Mouse (Mus musculus): Measurements from ENCODE around the gene Cdh23. TPM values are rescaled to one million over a fixed set of nuclear protein-coding genes. Genes with fewer than 3 reads are reported as not detected.

Gene Cdh23
- polyA plus RNA-seq, 1 experiment from 2014 or later: 10.0 TPM

GRCm38 (mm10) chr10:60284248-60284647, 412.0 kb downstream of the Cdh23 start:
- ATAC-seq (ENCODE audit: low FRiP score): no peak

GRCm38 (mm10) chr10:60282116-60283014, 413.9 kb downstream of the Cdh23 start:
- peaks cover 91% of the 10 kb centered on the region for H3K4me1 ChIP-seq
- H3K27ac ChIP-seq (replicated peaks): peak overlapping the region; percentile 29; the same call in 1 of the 2 replicates
- 77% methylated on average over 10 of the region's 10 CpGs for WGBS
- H3K4me2 ChIP-seq: peak overlapping the region; percentile 7
- H3K4me3 ChIP-seq (replicated peaks): no peak overlapping the region
- H3K27me3 ChIP-seq (replicated peaks): no peaks in the 10 kb centered on the region
- H3K36me3 ChIP-seq: no peaks in the 10 kb centered on the region
- no peak for ATAC-seq (ENCODE audit: low FRiP score)
- no peak overlapping the region for H3K9ac ChIP-seq (replicated peaks)
- no peaks in the 10 kb centered on the region for H3K9me3 ChIP-seq (replicated peaks)

More at GRCm38 (mm10) chr10:60284248-60284647, 412.0 kb downstream of the Cdh23 start:
- Histone ChIP-seq H3K4me1 (peaks cover 89% of the 10 kb centered on the region), H3K4me3 (replicated peaks) (no peak overlapping the region), H3K27me3 (replicated peaks) (no peaks in the 10 kb centered on the region), H3K9me3 (replicated peaks) (no peaks in the 10 kb centered on the region), H3K36me3 (no peaks in the 10 kb centered on the region), H3K27ac (replicated peaks) (peak overlapping the region; percentile 87), H3K9ac (replicated peaks) (no peak overlapping the region), H3K4me2 (peak overlapping the region; percentile 57)
- WGBS: 49% methylated on average over 6 of the region's 6 CpGs

- 82% methylated on average over 9 of the region's 9 CpGs for WGBS
- peaks cover 89% of the 10 kb centered on the region for H3K4me1 ChIP-seq
- H3K27ac ChIP-seq (replicated peaks): peak overlapping the region; percentile 29; the same call in 1 of the 2 replicates
- H3K27me3 ChIP-seq (replicated peaks): no peaks in the 10 kb centered on the region
- no peaks in the 10 kb centered on the region for H3K36me3 ChIP-seq
- peak overlapping the region; percentile 7; the same call in 1 of the 2 replicates for H3K4me2 ChIP-seq
- H3K9me3 ChIP-seq (replicated peaks): no peaks in the 10 kb centered on the region
- H3K4me3 ChIP-seq (replicated peaks): no peak overlapping the region
- no peak for ATAC-seq (ENCODE audit: low FRiP score)
- H3K9ac ChIP-seq (replicated peaks): no peak overlapping the region
Measured at GRCm38 (mm10) chr10:60281571-60282050, 414.7 kb downstream of the Cdh23 start.

GRCm38 (mm10) chr10:60280353-60280752, 415.9 kb downstream of the Cdh23 start:
- Histone ChIP-seq H3K4me2 (peak overlapping the region; percentile 84), H3K27me3 (replicated peaks) (no peaks in the 10 kb centered on the region), H3K4me3 (replicated peaks) (no peak overlapping the region), H3K27ac (replicated peaks) (0 out of 2 replicates have a peak overlapping the region, but pooled peaks have one; percentile 0), H3K9ac (replicated peaks) (no peak overlapping the region), H3K9me3 (replicated peaks) (no peaks in the 10 kb centered on the region), H3K4me1 (peaks cover 76% of the 10 kb centered on the region), H3K36me3 (no peaks in the 10 kb centered on the region)
- 85% methylated on average over 6 of the region's 6 CpGs for WGBS
- ATAC-seq (ENCODE audit: low FRiP score): no peak

GRCm38 (mm10) chr10:60279941-60280301, 416.4 kb downstream of the Cdh23 start:
- WGBS: 75% methylated on average over 9 of the region's 9 CpGs
- Histone ChIP-seq H3K27me3 (replicated peaks) (no peaks in the 10 kb centered on the region), H3K9me3 (replicated peaks) (no peaks in the 10 kb centered on the region), H3K27ac (replicated peaks) (no peak overlapping the region), H3K4me1 (peaks cover 72% of the 10 kb centered on the region), H3K36me3 (no peaks in the 10 kb centered on the region), H3K4me2 (peak overlapping the region; percentile 84), H3K9ac (replicated peaks) (no peak overlapping the region), H3K4me3 (replicated peaks) (peak overlapping the region; percentile 72)
- no peak for ATAC-seq (ENCODE audit: low FRiP score)

GRCm38 (mm10) chr10:60279290-60279940, 416.9 kb downstream of the Cdh23 start:
- no peaks in the 10 kb centered on the region for H3K36me3 ChIP-seq
- peak overlapping the region; percentile 18; the same call in 1 of the 2 replicates for H3K27ac ChIP-seq (replicated peaks)
- WGBS: 48% methylated on average over 8 of the region's 8 CpGs
- H3K4me1 ChIP-seq: peaks cover 67% of the 10 kb centered on the region
- H3K4me2 ChIP-seq: peak overlapping the region; percentile 84
- 0 out of 2 replicates have a peak overlapping the region, but pooled peaks have one; percentile 18 for H3K9ac ChIP-seq (replicated peaks)
- no peaks in the 10 kb centered on the region for H3K27me3 ChIP-seq (replicated peaks)
- no peaks in the 10 kb centered on the region for H3K9me3 ChIP-seq (replicated peaks)
- H3K4me3 ChIP-seq (replicated peaks): peak overlapping the region; percentile 72
- no peak for ATAC-seq (ENCODE audit: low FRiP score)

GRCm38 (mm10) chr10:60278786-60279185, 417.5 kb downstream of the Cdh23 start:
- H3K4me2 ChIP-seq: peak overlapping the region; percentile 84
- no peaks in the 10 kb centered on the region for H3K27me3 ChIP-seq (replicated peaks)
- 83% methylated on average over 3 of the region's 3 CpGs for WGBS
- H3K9ac ChIP-seq (replicated peaks): no peak overlapping the region
- no peaks in the 10 kb centered on the region for H3K9me3 ChIP-seq (replicated peaks)
- H3K4me1 ChIP-seq: peaks cover 61% of the 10 kb centered on the region
- peak overlapping the region; percentile 72 for H3K4me3 ChIP-seq (replicated peaks)
- no peaks in the 10 kb centered on the region for H3K36me3 ChIP-seq
- no peak overlapping the region for H3K27ac ChIP-seq (replicated peaks)
- ATAC-seq (ENCODE audit: low FRiP score): no peak

- peak overlapping the region; percentile 96 for H3K27ac ChIP-seq (replicated peaks)
- ATAC-seq (ENCODE audit: low FRiP score): no peak; the same call in 1 of the 2 replicates
- 6% methylated on average over 13 of the region's 13 CpGs for WGBS
- peaks cover 54% of the 10 kb centered on the region for H3K4me1 ChIP-seq
- H3K4me2 ChIP-seq: peak overlapping the region; percentile 84
- H3K9me3 ChIP-seq (replicated peaks): no peaks in the 10 kb centered on the region
- H3K9ac ChIP-seq (replicated peaks): peak overlapping the region; percentile 84
- H3K4me3 ChIP-seq (replicated peaks): peak overlapping the region; percentile 72
- H3K27me3 ChIP-seq (replicated peaks): no peaks in the 10 kb centered on the region
- H3K36me3 ChIP-seq: no peaks in the 10 kb centered on the region
Measured at GRCm38 (mm10) chr10:60278006-60278399, 418.3 kb downstream of the Cdh23 start.

- 3% methylated on average over 54 of the region's 54 CpGs for WGBS
Measured at GRCm38 (mm10) chr10:60277207-60278005, 418.9 kb downstream of the Cdh23 start, which contains the start of gene Psap. Psap (plus strand) TSS chr10:60277627.

GRCm38 (mm10) chr10:60273382-60273781, 422.9 kb downstream of the Cdh23 start:
- no peak overlapping the region for H3K27ac ChIP-seq (replicated peaks)
- H3K9me3 ChIP-seq (replicated peaks): no peaks in the 10 kb centered on the region
- no peaks in the 10 kb centered on the region for H3K36me3 ChIP-seq
- no peak overlapping the region for H3K4me3 ChIP-seq (replicated peaks)
- WGBS: 74% methylated on average over 6 of the region's 6 CpGs
- peaks cover 8% of the 10 kb centered on the region for H3K4me1 ChIP-seq
- H3K9ac ChIP-seq (replicated peaks): no peak overlapping the region
- H3K27me3 ChIP-seq (replicated peaks): no peaks in the 10 kb centered on the region
- no peak for ATAC-seq (ENCODE audit: low FRiP score)
- H3K4me2 ChIP-seq: no peak overlapping the region

More at GRCm38 (mm10) chr10:60277207-60278005, 418.9 kb downstream of the Cdh23 start, which contains the start of gene Psap:
- Histone ChIP-seq H3K4me2 (peak within 1 kb of the TSS; percentile 84), H3K36me3 (no peaks in the 10 kb centered on the region), H3K4me1 (peaks cover 48% of the 10 kb centered on the region), H3K9me3 (replicated peaks) (no peaks in the 10 kb centered on the region), H3K9ac (replicated peaks) (peak within 1 kb of the TSS; percentile 84), H3K27me3 (replicated peaks) (no peaks in the 10 kb centered on the region), H3K4me3 (replicated peaks) (peak within 1 kb of the TSS; percentile 72), H3K27ac (replicated peaks) (peak within 1 kb of the TSS; percentile 96)
- ATAC-seq (ENCODE audit: low FRiP score): peak; percentile 91

GRCm38 (mm10) chr10:60272241-60272640, 424.0 kb downstream of the Cdh23 start:
- Histone ChIP-seq H3K9me3 (replicated peaks) (no peaks in the 10 kb centered on the region), H3K4me2 (no peak overlapping the region), H3K36me3 (no peaks in the 10 kb centered on the region), H3K27ac (replicated peaks) (no peak overlapping the region), H3K4me3 (replicated peaks) (no peak overlapping the region), H3K9ac (replicated peaks) (no peak overlapping the region), H3K27me3 (replicated peaks) (no peaks in the 10 kb centered on the region), H3K4me1 (peaks cover 4% of the 10 kb centered on the region)
- no peak for ATAC-seq (ENCODE audit: low FRiP score)
- 59% methylated on average over 6 of the region's 6 CpGs for WGBS

Data from neural tube, embryonic 15.5 days (tissue).